Mouse (Mus musculus) liver, embryonic 16.5 days (tissue): ENCODE data around the gene Atp8a2. TPM values are rescaled to one million over a fixed set of nuclear protein-coding genes. Genes with fewer than 3 reads are reported as not detected.
"Not testable (repeated sequence)": the region's sequence is repeated elsewhere in the genome, so short reads cannot be mapped to it uniquely, and the experiment has no call there.

Experiments used
- ATAC-seq: fragments of 200-750 bp; cut with Nextera tagmentation; 2 replicates; pipeline ENCODE4 v1.8.0; 2017; ENCODE audit warnings: low read depth, mild to moderate bottlenecking, moderate number of reproducible peaks, moderate library complexity
- H3K27ac ChIP-seq: fragments of 300-500 bp; sonication (generic); 2 replicates; pipeline ENCODE4 v1.5.1; 2014; ENCODE audit warnings: mild to moderate bottlenecking, low read length
- H3K27me3 ChIP-seq: fragments of 300-500 bp; sonication (generic); 2 replicates; pipeline ENCODE4 v1.6.1; 2014; ENCODE audit warnings: low read depth, low read length, mixed read lengths; ENCODE audit not compliant: control insufficient read depth, insufficient read depth
- H3K36me3 ChIP-seq: fragments of 300-500 bp; sonication (generic); 2 replicates; pipeline ENCODE4 v1.6.1; 2014; ENCODE audit warnings: mild to moderate bottlenecking; ENCODE audit not compliant: control insufficient read depth, insufficient read depth
- H3K4me1 ChIP-seq: fragments of 300-500 bp; sonication (generic); 2 replicates; pipeline ENCODE4 v1.6.1; 2014; ENCODE audit warnings: low read depth, low read length, mixed read lengths; ENCODE audit not compliant: control insufficient read depth
- H3K4me2 ChIP-seq: fragments of 300-500 bp; sonication (generic); 2 replicates; pipeline ENCODE4 v1.6.1; 2014; ENCODE audit warnings: low read depth, low read length, mixed read lengths
- H3K4me3 ChIP-seq: fragments of 300-500 bp; sonication (generic); 2 replicates; pipeline ENCODE4 v1.5.1; 2014; ENCODE audit warnings: low read depth, mild to moderate bottlenecking, low read length
- H3K9ac ChIP-seq: fragments of 300-500 bp; sonication (generic); 2 replicates; pipeline ENCODE4 v1.6.1; 2014; ENCODE audit warnings: low read depth, low read length
- H3K9me3 ChIP-seq: fragments of 300-500 bp; sonication (generic); replicated peaks from 2 replicates; pipeline ENCODE4 v1.6.1; 2016; ENCODE audit warnings: low read length; ENCODE audit not compliant: control insufficient read depth
- WGBS: fragments of 180-500 bp; shearing (Covaris S2); extraction: QIAGEN DNeasy Blood & Tissue Kit; methylation state at CpG from one replicate; pipeline ENCODE4 v1.1.7; 2014; ENCODE audit not compliant: insufficient replicate concordance; 5-methylcytosine and 5-hydroxymethylcytosine counted together
- polyA plus RNA-seq: library from polyadenylated mRNA; unstranded; fragments of >200 nt; fragmentation: Nextera tagmentation; extraction: Ambion mirVana; gene quantifications from 2 replicates; pipeline ENCODE4 v1.2.1, GENCODE M21; 2015

Gene Atp8a2
- polyA plus RNA-seq, 1 experiment from 2014 or later: 5.3 TPM

GRCm38 (mm10) chr14:59843264-59843942 is 353.6 kb downstream of the Atp8a2 start:
- Histone ChIP-seq H3K4me3 (no peak overlapping the region), H3K36me3 (no peaks in the 10 kb centered on the region), H3K27ac (peak overlapping the region; percentile 14; the same call in 1 of the 2 replicates), H3K27me3 (no peaks in the 10 kb centered on the region), H3K9me3 (no peaks in the 10 kb centered on the region), H3K9ac (no peak overlapping the region), H3K4me2 (no peak overlapping the region), H3K4me1 (peaks cover 2% of the 10 kb centered on the region; the same call in 1 of the 2 replicates)
- 45% methylated on average over 6 of the region's 6 CpGs for WGBS
- peak; percentile 84 for ATAC-seq

GRCm38 (mm10) chr14:59839951-59840720 is 356.8 kb downstream of the Atp8a2 start:
- H3K4me2 ChIP-seq: no peak overlapping the region
- 62% methylated on average over 14 of the region's 14 CpGs for WGBS
- no peaks in the 10 kb centered on the region for H3K27me3 ChIP-seq
- no peak overlapping the region for H3K27ac ChIP-seq
- H3K9ac ChIP-seq: no peak overlapping the region
- H3K4me1 ChIP-seq: peaks cover 2% of the 10 kb centered on the region; the same call in 1 of the 2 replicates
- no peaks in the 10 kb centered on the region for H3K9me3 ChIP-seq
- no peaks in the 10 kb centered on the region for H3K36me3 ChIP-seq
- ATAC-seq: no peak
- no peak overlapping the region for H3K4me3 ChIP-seq

GRCm38 (mm10) chr14:59838446-59839259 is 358.3 kb downstream of the Atp8a2 start:
- H3K27ac ChIP-seq, H3K9me3 ChIP-seq, H3K36me3 ChIP-seq, H3K9ac ChIP-seq, H3K4me2 ChIP-seq, H3K4me3 ChIP-seq, ATAC-seq, H3K27me3 ChIP-seq, H3K4me1 ChIP-seq: not testable (repeated sequence)
- 54% methylated on average over 1 of the region's 3 CpGs for WGBS

- not testable (repeated sequence) for H3K4me3 ChIP-seq, H3K4me1 ChIP-seq, H3K27me3 ChIP-seq, H3K9me3 ChIP-seq, H3K4me2 ChIP-seq, ATAC-seq, H3K9ac ChIP-seq, H3K27ac ChIP-seq, H3K36me3 ChIP-seq
- no CpG with 5 or more reads among the region's 3 CpGs for WGBS
Measured at GRCm38 (mm10) chr14:59837691-59838241, 359.2 kb downstream of the Atp8a2 start.

GRCm38 (mm10) chr14:59836876-59837543 is 360.0 kb downstream of the Atp8a2 start:
- Histone ChIP-seq H3K4me1 (no peaks in the 10 kb centered on the region; the same call in 1 of the 2 replicates), H3K27ac (no peak overlapping the region), H3K4me2 (no peak overlapping the region), H3K36me3 (no peaks in the 10 kb centered on the region), H3K9me3 (no peaks in the 10 kb centered on the region), H3K27me3 (no peaks in the 10 kb centered on the region), H3K4me3 (no peak overlapping the region), H3K9ac (no peak overlapping the region)
- 37% methylated on average over 10 of the region's 10 CpGs for WGBS
- ATAC-seq: no peak

- ATAC-seq: no peak
- H3K4me1 ChIP-seq: no peaks in the 10 kb centered on the region
- no peak overlapping the region for H3K4me2 ChIP-seq
- no peak overlapping the region for H3K4me3 ChIP-seq
- no peak overlapping the region for H3K27ac ChIP-seq
- 52% methylated on average over 5 of the region's 5 CpGs for WGBS
- H3K36me3 ChIP-seq: no peaks in the 10 kb centered on the region
- no peaks in the 10 kb centered on the region for H3K27me3 ChIP-seq
- no peaks in the 10 kb centered on the region for H3K9me3 ChIP-seq
- H3K9ac ChIP-seq: no peak overlapping the region
Measured at GRCm38 (mm10) chr14:59829580-59829979, 367.4 kb downstream of the Atp8a2 start.

- no peak for ATAC-seq
- no peaks in the 10 kb centered on the region for H3K36me3 ChIP-seq
- no peaks in the 10 kb centered on the region for H3K4me1 ChIP-seq
- no peaks in the 10 kb centered on the region for H3K9me3 ChIP-seq
- no peaks in the 10 kb centered on the region for H3K27me3 ChIP-seq
- 56% methylated on average over 5 of the region's 5 CpGs for WGBS
- H3K27ac ChIP-seq: no peak overlapping the region
- no peak overlapping the region for H3K9ac ChIP-seq
- H3K4me3 ChIP-seq: no peak overlapping the region
- no peak overlapping the region for H3K4me2 ChIP-seq
Measured at GRCm38 (mm10) chr14:59827409-59827808, 369.6 kb downstream of the Atp8a2 start.

- no peaks in the 10 kb centered on the region for H3K9me3 ChIP-seq
- H3K4me1 ChIP-seq: no peaks in the 10 kb centered on the region
- no peak overlapping the region for H3K27ac ChIP-seq
- H3K4me3 ChIP-seq: no peak overlapping the region
- no peaks in the 10 kb centered on the region for H3K36me3 ChIP-seq
- H3K4me2 ChIP-seq: no peak overlapping the region
- 46% methylated on average over 3 of the region's 3 CpGs for WGBS
- H3K27me3 ChIP-seq: no peaks in the 10 kb centered on the region
- no peak for ATAC-seq
- H3K9ac ChIP-seq: no peak overlapping the region
Measured at GRCm38 (mm10) chr14:59820115-59820419, 376.9 kb downstream of the Atp8a2 start.
